Mouse (Mus musculus) kidney, adult 9 months (tissue): ENCODE data around the gene Caln1.

ENCODE experiments used
- DNase-seq: peaks from one replicate; pipeline ENCODE4 v3.0.0; 2022

Caln1 gene

DNA sequence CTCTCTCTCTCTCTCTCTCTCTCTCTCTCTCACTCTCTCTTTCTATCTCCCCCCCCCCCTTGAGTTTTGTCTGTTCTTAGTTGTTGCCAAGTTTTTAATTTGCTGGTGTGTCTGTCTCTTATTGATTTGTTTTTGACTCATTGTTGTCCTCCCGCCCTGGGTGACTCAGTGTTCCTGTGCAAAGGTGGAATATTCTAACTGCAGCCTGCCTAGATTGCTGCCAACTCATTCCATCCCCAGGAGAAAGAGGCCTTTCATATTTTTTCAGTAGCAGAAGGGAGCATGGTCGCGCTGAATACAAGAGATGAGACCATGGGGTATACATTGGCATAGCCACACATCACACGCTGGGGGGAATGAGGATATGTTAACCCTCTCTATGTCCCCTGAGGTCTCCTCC lies 335.6 kb downstream of the Caln1 start:
- no peak for DNase-seq

DNA sequence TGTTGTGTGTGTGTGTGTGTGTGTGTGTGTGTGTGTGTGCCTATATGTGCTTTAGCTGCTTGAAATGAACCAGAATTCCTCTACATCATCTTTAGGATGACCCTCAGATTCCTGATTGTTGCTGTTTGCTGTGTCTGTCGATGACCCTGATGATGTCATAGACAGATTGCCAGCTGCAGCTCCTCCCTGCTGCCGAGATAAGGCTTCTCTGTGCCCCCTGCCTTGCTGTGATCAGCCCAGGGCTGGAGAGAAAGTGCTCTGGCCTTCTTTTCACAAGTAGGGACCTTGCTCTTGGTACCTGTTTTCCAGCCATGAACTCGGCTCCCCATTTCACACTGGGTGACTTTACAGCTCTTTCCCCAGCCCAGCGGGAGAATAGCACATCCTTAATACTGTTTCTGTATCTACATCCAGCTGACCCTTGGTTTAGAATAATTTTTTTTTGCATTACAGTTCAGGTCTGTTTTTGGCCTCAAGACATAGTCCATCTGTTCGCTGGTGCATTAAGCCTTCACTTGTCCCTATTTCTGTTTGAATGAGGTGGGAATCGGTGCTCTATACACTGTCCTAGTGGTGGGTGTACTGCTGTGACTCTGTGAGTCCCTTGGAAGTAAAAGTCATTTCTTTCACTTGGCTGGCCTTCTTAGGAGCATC lies 337.1 kb downstream of the Caln1 start:
- no peak for DNase-seq

DNA sequence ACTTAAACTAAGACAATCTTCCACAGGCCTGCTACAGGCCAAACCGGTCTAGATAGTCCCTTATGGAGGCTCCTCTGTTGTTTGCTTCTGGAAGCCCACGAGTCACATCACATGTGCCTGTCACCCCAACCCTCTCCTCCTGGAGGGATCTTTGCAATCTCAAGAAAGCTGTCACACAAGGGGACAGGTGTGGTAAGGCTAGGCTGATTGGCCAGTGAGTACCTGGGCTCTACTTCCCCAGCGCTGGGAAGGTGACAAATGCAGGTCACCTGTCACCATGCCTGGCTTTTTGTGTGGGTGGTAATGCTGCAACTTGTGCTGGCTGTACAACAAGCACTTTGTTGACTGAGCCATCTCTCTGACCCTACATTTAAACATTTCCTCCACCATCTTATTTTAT lies 338.5 kb downstream of the Caln1 start:
- no peak for DNase-seq

DNA sequence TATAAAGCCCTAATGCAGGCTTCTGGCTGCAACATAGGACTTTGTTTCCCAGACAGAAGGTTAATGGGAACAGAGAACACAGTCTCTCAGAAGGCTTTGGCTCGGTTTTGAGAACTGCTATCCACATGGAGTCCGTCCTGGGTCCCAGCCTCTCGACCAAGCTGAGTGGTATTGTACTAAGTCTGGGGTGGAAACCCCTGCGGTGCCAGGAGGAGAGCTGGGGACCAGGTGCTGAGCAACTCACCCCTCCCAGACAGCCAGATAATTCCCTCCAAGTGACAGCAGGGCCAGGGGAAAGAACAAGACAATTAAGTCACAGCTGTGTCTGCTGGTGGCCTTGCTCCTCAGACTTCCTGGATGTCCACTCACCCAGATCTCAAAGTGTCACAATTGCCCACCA lies 339.4 kb downstream of the Caln1 start:
- DNase-seq = no peak

DNA sequence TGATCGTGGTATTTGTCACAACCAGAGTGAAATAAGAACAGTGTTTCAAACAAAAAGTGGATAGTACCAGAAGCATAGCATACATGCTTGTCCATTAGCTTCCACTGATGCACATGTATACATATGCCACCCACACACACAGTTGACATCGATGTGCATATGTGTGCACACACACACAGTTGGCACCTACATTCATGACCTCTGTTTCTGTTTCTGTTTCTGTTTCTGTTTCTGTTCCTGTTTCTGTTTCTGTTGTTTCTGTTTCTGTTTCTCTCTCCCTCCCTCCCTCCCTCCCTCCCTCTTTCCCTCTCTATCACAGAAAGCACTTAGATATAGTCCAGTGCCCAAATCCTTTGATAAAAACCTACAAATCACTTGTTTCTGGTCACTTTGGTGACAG lies 342.4 kb downstream of the Caln1 start:
- no peak for DNase-seq

DNA sequence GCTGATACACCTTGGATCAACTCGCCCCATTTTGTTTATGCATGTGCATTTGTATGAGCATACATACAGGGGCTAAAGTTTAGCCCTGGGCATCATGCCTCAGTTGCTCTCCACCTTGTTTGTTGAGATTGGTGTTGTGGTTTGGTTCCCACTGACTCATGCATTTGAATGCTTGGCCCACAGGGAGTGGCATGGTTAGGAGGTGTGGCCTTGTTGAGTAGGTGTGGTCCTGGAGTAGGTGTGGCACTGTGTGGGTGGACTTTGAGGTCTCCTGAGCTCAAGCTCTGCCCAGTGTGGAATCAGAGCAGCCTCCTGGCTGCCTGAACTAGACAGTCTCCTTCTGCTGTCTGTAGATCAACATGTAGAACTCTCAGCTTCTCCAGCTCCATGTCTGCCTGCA lies 343.0 kb downstream of the Caln1 start:
- no peak for DNase-seq

DNA sequence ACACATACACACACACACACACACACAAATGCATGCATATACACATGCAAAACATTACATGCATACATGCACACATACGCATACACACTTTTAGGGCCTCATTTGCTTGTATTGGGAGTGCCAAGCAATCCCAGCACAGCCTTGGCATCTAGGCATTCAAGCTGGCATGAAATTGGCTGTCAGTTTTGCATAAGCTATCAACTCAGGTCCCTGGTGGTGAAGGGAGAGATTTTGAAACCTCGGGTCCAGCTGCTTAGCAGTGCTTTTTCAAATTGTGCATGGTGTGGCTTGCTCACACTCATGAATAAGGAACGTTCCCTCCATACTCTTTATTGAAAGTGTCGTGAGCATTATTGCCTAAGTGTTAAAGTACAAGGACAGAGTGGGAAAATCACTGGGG lies 345.9 kb downstream of the Caln1 start:
- no peak for DNase-seq

DNA sequence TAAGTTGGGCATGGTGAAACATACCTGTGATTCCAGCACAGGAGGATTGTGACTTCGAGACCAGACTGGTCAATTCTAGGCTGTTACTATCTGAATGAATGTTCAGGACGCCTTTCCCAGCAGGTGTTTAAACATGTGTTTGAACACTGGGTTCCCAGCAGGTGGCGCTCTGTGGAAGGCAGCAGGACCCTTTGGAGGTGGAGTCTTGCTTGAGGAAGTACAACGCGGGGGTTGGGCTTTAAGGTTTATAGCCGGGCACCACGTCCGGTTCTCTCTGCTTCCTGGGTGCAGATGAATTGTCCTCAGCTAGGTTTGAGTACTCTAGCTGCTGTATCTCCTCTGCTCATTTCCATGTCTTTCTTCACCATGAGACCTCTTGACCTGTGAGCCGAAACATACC lies 349.1 kb downstream of the Caln1 start:
- DNase-seq = no peak

DNA sequence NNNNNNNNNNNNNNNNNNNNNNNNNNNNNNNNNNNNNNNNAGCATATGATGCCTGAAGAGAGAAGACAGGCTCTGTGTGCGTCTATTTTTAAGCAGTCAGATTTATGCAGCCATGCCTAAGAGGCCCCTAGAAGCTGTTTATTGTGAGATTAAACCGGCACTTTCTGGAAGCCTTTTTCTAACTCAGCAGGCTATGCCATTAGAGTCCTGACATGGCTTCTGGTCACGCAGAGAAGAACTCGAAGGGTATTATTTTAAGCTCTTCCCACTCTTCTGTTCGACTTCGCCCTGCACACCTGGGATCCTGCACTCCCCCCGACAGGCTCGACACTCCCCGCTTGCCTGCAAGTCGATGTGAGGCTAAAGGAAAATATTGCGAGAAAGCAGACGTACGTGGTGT lies 372.9 kb downstream of the Caln1 start:
- DNase-seq = no peak

DNA sequence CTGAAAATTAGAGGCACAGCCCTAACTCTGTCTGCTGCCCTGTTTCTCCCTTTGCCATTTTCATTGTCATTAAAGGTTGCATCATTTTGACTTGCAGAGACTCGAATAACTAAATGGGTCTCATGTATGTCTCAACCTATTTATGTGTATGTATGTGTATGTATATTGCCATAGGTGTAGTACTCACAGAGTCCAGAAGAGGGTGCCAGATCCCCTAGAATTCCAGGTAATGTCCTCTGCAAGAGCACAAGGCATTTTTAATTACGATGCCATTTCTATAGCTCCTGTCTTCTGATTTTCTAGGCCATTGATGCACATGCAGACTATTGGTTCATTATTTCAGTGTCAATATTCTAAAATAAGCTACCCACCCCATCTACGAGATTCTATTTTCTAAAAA lies 388.3 kb downstream of the Caln1 start:
- no peak for DNase-seq

DNA sequence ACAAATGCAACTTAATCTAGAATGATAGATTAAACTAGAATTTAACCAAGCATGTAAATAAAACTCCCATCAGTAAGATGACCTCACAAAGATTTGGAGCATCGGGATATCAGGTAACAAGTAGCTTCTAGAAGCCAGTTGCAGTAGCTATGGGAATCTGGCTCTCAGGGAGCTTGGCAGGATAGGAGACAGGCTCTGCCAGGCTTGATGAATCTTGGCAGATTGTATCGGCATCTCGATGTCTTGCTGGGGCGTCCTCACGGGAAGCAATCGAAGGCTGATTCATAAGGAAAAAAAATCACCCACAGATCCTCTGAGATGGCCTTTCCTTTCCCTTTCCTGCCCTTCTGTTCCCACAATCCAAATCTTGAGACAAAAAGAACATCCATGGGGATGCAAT lies 396.5 kb downstream of the Caln1 start:
- no peak for DNase-seq

DNA sequence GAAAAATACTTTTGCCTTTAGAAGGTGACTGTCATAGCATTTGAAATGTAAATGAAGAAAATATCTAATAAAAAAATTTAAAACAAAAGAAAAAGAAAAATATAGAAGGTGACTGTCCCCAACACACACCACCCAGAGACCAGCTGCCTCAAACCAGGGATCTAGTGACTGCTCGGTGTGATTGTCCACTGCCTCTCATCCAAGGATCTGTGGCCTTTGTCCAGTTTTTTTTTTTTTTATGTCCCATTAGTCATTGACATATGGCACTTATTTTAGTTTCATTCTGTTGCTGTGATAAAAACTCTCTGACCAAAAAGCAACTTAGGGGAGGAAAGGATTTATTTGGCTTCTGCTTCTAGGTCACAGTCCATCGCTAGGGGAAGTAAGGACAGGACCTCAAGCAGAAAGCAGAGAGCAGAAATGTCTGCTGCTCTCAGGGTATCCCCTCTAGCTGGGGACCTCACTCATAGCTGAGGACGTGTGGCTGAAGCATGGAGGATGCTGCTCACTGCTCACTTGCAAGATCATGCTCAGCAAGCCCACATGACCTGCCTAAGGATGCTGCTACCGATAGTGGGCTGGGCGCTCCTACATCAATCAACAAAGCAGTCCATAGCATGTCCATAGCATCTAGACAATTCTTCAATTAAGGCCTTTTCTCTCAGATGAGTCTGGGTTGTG lies 401.9 kb downstream of the Caln1 start:
- no peak for DNase-seq

DNA sequence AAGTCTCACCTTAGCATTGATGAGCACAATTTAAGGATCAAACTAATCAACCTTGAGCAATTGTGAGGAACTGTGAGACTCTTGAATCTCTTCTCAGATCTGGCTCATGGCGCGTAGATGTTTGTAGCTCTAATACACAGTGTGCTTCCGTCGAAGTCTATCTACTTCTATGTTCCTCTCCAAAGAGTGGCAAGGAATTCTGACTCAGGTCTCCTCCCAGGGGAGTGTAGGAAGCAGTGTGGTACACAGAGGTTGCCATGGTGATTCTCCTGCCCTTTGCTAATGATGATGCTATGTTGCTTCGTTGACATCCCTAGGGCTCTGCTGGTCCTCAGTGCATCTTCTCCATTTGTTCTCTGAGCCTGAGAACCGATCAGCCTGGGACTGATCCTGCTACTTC lies 403.2 kb downstream of the Caln1 start:
- no peak for DNase-seq

DNA sequence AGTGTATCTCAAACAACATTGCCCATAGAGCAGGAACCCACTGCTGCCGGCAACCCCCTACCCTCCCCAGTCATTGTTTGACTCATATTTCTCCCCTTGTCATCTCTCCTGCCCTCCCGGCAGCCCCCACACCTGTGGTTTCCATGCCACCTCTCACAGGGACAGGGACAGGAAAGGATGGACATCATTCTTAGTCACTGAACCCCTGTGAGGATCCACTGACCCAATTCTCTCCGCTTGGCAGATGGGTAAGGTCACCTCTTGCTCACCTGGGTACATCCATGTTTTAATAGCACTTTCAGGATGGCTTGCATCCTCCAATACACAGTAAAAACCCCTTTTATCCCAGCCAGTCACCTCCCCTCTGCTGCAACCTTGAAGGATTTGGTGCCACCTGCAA lies 405.7 kb downstream of the Caln1 start:
- DNase-seq = no peak

DNA sequence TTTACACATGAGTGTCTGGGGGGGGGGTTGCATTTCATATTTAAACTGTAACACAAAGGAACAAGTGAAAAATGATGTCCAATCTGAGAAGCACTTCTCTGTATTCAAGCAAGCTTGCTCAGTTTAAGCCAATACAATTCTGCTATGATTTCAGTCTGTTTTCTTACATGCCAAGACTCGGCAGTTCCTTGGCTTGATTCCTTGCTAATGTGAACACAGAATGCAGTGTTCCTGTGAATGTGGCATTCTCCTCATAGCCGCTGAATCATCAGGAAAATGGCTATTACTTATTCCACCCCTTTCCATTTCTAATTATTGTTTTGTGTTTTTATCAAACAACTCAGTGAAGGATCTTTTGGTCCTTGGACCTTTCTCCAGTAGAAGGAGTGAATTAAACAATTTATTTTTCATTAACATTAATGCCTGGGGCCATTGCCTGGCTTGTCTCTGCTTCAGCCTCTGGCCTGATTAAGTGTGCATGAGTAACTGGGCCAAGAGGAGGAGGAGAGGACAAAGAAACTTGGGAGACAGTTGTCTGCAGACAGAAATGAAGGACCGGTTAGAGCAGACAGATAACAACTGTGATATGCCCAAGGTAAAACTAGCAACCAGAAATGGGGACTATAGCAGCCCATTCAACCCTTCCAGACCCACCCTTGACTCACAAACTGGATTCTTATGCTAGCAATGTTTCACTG lies 423.6 kb downstream of the Caln1 start:
- no peak for DNase-seq

DNA sequence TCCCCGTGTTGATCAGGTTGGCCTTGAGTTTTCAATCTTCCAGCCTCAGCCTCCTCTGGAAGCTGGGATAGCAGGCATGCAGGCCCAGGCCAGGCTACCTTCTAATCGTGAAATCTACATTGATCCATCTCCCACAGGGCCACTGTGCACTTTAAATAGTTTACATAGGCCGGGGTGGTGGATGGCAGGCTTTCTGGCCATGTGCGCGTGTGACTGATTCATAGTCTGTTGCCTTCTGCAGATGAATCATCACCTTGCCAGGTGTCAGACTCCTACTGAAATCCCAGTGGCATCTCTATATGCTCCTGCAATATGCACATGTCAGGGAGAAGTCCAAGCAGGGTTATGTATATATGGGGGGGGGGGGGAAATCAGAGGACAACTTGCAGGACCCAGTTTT lies 428.5 kb downstream of the Caln1 start:
- DNase-seq = no peak

DNA sequence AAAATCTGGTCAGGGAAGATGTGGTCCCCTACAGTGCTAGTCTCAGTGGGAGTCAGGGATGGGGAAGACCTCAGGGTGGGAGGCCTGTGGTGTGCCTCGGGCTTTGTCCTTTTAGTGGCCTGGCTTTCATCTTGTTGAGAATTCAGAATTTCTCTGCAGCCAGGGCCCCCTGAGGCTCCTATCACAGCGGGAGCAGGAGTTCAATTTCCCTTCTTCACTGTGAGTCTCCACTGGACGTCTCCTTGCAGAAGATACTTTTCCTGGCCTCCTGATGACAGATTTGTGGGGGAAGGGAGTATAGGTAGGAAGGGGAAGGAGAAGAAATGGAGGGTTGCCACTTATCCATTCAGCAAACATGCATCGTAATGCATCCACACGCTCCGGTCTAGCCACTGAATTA lies 441.1 kb downstream of the Caln1 start:
- DNase-seq = no peak

DNA sequence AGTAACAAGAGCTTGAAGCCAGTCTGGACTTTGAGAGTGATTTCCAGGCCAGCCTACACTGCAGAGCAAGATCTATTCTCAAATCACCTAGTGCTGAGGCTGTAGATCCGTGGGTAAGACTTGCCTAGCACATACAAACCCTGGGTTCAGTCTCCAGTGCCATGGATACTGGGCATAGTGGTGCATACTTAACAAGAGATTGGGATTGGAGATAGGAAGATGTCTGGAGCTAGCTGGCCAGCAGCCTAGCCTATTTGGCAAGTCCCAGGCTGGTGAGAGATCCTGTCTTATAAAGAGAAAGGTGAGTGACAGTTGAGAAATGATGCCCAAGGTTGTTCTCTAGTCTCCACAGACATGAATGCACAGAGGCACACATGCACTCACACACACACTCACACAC lies 441.6 kb downstream of the Caln1 start:
- no peak for DNase-seq

DNA sequence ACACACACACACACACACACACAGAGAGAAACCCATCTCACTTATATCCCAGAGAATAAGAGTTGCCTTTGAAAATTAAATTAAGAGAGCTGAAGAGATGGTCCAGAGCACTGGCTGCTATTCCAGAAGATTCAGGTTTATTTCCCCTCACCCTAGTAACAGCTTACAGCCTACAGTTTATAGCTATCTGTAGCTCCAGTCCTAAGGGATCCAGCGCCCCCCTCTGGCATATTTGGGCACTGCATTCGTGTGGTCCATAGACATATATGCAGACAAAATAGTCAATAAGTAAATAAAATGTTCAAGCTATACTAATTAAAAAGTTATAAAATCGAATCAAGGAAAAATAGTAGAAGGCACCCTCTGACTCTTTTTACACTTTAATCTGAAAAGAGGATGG lies 442.0 kb downstream of the Caln1 start:
- DNase-seq = peak; percentile 20

DNA sequence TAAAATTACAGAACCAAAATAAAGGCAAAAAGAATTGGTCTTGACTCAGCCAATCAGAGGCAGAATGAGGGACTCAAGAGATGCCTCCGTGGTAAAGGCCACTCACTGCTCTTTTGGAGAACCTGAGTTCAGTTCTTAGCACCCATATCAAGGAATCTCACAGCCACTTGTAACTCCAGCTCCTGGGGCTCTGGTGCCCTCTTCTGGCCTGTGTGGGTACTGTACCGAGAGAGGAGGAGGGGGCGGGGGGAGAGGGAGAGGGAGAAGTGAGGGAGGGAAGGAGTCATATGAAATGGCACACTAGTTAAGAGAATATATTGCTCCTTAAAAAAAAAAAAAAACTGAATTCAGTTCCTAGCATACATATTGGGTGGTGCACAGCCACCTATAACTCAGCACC lies 442.7 kb downstream of the Caln1 start:
- no peak for DNase-seq

DNA sequence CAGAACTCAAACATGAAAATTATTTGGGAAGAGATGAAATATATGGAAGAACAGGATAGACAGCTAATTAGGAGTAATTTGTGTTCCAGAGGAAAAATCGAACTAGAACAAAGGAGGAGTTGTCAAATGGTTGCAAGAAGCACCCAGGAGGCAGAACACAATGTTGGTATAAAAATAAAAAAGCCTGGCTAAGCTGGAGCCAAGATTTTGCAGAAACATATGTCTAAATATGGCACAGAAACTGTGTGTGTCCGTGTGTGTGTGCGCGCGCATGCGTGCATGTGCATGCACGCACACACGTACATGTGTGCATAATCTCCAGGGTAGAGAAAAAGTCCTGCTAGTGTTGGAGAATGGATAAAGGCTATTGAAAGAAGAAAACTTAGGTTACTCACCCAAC lies 443.3 kb downstream of the Caln1 start:
- no peak for DNase-seq

DNA sequence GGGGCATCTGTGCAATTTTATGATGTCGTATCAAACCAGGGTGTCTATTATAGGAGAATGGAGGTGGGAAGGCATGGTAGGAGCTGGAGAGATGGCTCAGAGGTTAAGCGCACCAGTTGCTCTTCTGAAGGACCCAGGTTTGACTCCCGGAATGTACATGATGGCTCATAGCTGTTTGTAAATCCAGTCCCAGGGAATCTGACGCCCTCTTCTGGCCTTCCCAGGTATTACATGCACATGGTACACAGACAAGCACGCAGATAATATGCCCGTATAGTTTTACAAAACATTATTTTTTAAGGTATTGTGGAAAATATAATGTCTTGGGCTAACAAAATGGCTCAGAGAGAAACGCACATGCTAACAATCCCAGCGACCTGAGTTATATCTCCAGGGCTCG lies 443.8 kb downstream of the Caln1 start:
- DNase-seq = peak; percentile 1

DNA sequence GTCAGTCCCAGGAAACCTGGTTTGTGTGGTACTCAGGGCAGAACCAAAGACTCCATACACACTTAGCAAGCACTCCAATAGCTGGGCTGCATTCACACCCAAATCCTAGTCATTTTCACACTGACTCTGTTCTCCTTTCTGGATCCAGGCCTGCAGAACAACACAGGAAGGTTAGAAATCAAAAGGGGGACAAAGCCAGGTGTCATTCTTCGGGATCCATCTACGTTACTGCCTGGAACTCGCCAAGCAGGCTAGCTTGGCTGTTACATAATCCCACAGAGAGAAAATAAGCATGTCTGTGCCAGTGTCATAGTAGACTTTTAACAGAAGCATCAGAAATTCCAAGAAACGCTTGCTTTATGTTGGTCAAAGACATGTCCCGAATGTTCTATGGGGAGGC lies 446.1 kb downstream of the Caln1 start:
- DNase-seq = no peak

DNA sequence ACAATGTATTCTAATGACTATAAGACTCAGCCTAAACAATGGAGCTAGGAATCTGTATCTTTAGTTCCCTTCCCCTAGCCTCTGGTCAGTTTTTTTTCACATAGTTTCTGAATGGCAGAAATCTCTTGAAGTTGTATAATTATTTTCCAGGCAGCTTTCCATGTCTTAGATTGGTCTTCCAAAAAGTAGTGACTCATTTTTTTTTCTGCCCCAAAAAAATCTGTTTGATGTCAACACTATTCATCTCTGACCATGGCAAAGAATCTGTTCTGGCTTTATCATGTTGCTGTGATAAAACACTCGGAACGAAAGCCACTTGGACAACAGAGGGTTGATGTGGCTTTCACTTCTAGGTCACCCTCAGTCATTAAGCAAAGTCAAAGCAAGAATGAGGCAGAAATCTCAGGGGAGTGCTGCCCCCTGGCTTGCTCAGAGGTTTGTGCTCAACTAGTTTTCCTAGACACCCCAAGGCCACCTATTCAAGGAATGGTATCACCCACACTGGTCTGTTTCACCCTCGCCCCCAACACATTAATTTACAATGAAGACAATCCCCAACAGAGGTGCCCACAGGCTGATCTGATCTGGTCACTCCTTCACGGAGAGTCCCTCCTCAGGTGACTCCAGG lies 450.9 kb downstream of the Caln1 start:
- no peak for DNase-seq
